Mouse (Mus musculus) bone marrow macrophage, adult 2 months (primary cell): Measurements from ENCODE around the gene Foxe3. TPM values are rescaled to one million over a fixed set of nuclear protein-coding genes. Genes with fewer than 3 reads are reported as not detected.

Experiments used
- H3K27ac ChIP-seq: 2 replicates; pipeline ENCODE4 v1.5.1; 2012; ENCODE audit warnings: low read depth, low read length; ENCODE audit not compliant: insufficient read depth
- H3K4me1 ChIP-seq: 2 replicates; pipeline ENCODE4 v1.6.1; 2012; ENCODE audit warnings: low read length; ENCODE audit not compliant: control insufficient read depth, insufficient read depth
- H3K4me3 ChIP-seq: 2 replicates; pipeline ENCODE4 v1.5.1; 2012; ENCODE audit warnings: mild to moderate bottlenecking, low read length, moderate library complexity; ENCODE audit not compliant: insufficient read depth
- CTCF ChIP-seq: IDR thresholded peaks from 2 replicates; pipeline ENCODE4 v1.5.1; 2012; ENCODE audit warnings: low read depth, mild to moderate bottlenecking, low read length, moderate library complexity
- POLR2A ChIP-seq: IDR thresholded peaks from 2 replicates; pipeline ENCODE4 v1.6.1; 2012; ENCODE audit warnings: mild to moderate bottlenecking, low read depth, low read length, borderline replicate concordance
- polyA plus RNA-seq: library from polyadenylated mRNA; stranded (reverse); fragments of >200 nt; gene quantifications from 2 replicates; pipeline ENCODE4 v1.2.4, GENCODE M21; 2012; ENCODE audit not compliant: missing spikeins, insufficient read depth, insufficient read length

Gene Foxe3
- polyA plus RNA-seq, 1 experiment, result not detected

GRCm38 (mm10) chr4:114907056-114907917 lies 18.5 kb downstream of the Foxe3 start:
- Histone ChIP-seq H3K4me3 (peak overlapping the region; percentile 92), H3K27ac (no peak overlapping the region), H3K4me1 (peaks cover 6% of the 10 kb centered on the region)
- TF ChIP-seq POLR2A, result no peak

- peaks cover 6% of the 10 kb centered on the region for H3K4me1 ChIP-seq
- H3K4me3 ChIP-seq, result no peak overlapping the region
- TF ChIP-seq CTCF (no peak), POLR2A (no peak)
- no peak overlapping the region for H3K27ac ChIP-seq
Measured at GRCm38 (mm10) chr4:114905969-114906680, 19.7 kb downstream of the Foxe3 start.

DNA sequence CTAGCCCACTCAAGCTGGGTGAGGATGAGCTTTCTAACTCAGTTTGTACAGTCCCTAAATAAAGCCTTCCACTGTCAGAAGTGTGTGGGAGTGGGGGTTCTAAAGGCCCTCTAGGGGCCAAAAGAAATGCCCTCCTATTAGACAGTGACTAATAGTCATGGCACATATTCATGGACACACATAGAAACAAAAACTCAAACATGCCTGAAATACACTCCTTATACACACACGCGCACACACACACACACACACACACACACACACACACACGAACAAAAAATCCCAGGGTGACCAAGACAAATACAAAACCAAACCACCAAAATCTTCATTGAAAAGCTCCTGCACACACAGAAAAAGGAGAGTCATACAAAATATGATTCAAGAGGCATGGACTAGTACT lies 20.3 kb downstream of the Foxe3 start:
- H3K4me3 ChIP-seq, result no peak overlapping the region
- TF ChIP-seq CTCF, result no peak
- TF ChIP-seq POLR2A, result no peak
- H3K4me1 ChIP-seq, result peaks cover 6% of the 10 kb centered on the region
- no peak overlapping the region for H3K27ac ChIP-seq

- H3K4me1 ChIP-seq, result no peaks in the 10 kb centered on the region
- H3K4me3 ChIP-seq, result no peak overlapping the region
- H3K27ac ChIP-seq, result no peak overlapping the region
- no peak for TF ChIP-seq POLR2A
- no peak for TF ChIP-seq CTCF
Measured at GRCm38 (mm10) chr4:114903422-114903782, 22.4 kb downstream of the Foxe3 start.

DNA sequence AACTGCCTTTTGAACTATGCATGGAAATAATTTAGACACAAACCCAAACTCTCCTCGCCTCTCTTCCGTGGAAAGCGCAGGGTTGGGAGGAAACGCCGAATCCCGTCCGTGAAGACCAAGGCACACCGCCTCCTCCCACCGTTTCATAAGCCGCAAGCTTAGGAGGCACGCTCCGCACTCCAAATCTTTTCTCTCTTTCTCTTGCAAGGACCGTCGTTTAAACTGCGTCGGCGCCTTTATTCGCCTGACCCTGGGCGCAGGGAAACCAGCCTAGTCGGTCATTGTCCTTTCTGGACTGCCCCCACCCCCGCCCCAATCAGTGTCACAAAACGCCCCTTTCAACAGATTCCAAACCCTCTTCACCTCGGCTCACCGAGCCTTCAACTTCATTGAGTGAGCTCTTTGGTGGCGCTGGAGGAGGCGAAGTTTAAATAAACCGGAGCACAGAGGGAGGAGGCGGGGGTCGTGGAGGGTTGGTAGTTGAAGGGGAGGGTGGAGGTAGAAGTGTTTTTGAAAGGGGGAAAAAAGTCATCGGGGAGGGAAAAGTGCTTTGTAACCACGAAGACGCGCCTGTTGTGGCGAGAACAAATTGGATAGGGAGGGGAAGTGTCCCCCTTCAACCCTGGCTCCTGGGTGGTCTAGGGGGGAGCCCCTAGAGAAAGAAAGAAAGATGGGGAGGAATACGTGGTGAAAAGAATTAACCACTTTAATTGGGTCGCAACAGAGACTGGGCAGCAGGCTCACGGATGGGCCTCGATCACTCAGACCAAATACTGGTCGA lies 23.0 kb downstream of the Foxe3 start:
- no peak for TF ChIP-seq CTCF
- TF ChIP-seq POLR2A, result no peak
- Histone ChIP-seq H3K27ac (no peak overlapping the region), H3K4me1 (no peaks in the 10 kb centered on the region), H3K4me3 (no peak overlapping the region)

- Histone ChIP-seq H3K27ac (no peak overlapping the region), H3K4me3 (no peak overlapping the region), H3K4me1 (no peaks in the 10 kb centered on the region)
- TF ChIP-seq CTCF (no peak), POLR2A (no peak)
Measured at GRCm38 (mm10) chr4:114901643-114902351, 24.0 kb downstream of the Foxe3 start.

GRCm38 (mm10) chr4:114900866-114901642 lies 24.8 kb downstream of the Foxe3 start:
- Histone ChIP-seq H3K27ac (no peak overlapping the region), H3K4me1 (no peaks in the 10 kb centered on the region), H3K4me3 (no peak overlapping the region)
- TF ChIP-seq POLR2A (no peak), CTCF (no peak)

GRCm38 (mm10) chr4:114899885-114900284 lies 25.9 kb downstream of the Foxe3 start:
- TF ChIP-seq CTCF (no peak), POLR2A (no peak)
- Histone ChIP-seq H3K27ac (no peak overlapping the region), H3K4me1 (no peaks in the 10 kb centered on the region), H3K4me3 (no peak overlapping the region)

GRCm38 (mm10) chr4:114897853-114898252 lies 28.0 kb downstream of the Foxe3 start:
- H3K4me3 ChIP-seq, result no peak overlapping the region
- TF ChIP-seq CTCF, result no peak
- TF ChIP-seq POLR2A, result no peak
- no peak overlapping the region for H3K27ac ChIP-seq
- H3K4me1 ChIP-seq, result no peaks in the 10 kb centered on the region
